Mouse (Mus musculus) erythroblast, embryonic 14.5 days (primary cell): ENCODE results near the gene Nedd4. TPM values are rescaled to one million over a fixed set of nuclear protein-coding genes. Genes with fewer than 3 reads are reported as not detected.

Source experiments
- H3K27me3 ChIP-seq: 2 replicates; pipeline ENCODE4 v1.6.1; 2012; ENCODE audit warnings: inconsistent platforms; ENCODE audit not compliant: control insufficient read depth
- H3K36me3 ChIP-seq: 2 replicates; pipeline ENCODE4 v1.6.1; 2012; ENCODE audit warnings: mild to moderate bottlenecking, inconsistent platforms; ENCODE audit not compliant: control insufficient read depth
- H3K4me1 ChIP-seq: 2 replicates; pipeline ENCODE4 v1.6.1; 2012; ENCODE audit warnings: inconsistent platforms; ENCODE audit not compliant: control insufficient read depth
- H3K4me3 ChIP-seq: replicated peaks from 2 replicates; pipeline ENCODE3; 2012; ENCODE audit warnings: moderate library complexity, mild to moderate bottlenecking, inconsistent platforms
- H3K9me3 ChIP-seq: 2 replicates; pipeline ENCODE4 v1.6.1; 2012; ENCODE audit warnings: low read length, inconsistent platforms, mixed read lengths; ENCODE audit not compliant: control insufficient read depth
- GATA1 ChIP-seq: IDR thresholded peaks from 2 replicates; pipeline ENCODE4 v1.6.1; 2012; ENCODE audit warnings: low read length, inconsistent platforms, mixed read lengths
- TAL1 ChIP-seq: IDR thresholded peaks from 3 replicates; pipeline ENCODE4 v1.6.1; 2012; ENCODE audit warnings: low read length, inconsistent platforms, mixed read lengths
- polyA plus RNA-seq: library from polyadenylated mRNA; stranded (reverse); fragments of >175 nt; gene quantifications from 2 replicates; pipeline ENCODE4 v1.2.3, GENCODE M21; 2012

Gene Nedd4
- polyA plus RNA-seq, 1 experiment = 1.8 TPM

DNA sequence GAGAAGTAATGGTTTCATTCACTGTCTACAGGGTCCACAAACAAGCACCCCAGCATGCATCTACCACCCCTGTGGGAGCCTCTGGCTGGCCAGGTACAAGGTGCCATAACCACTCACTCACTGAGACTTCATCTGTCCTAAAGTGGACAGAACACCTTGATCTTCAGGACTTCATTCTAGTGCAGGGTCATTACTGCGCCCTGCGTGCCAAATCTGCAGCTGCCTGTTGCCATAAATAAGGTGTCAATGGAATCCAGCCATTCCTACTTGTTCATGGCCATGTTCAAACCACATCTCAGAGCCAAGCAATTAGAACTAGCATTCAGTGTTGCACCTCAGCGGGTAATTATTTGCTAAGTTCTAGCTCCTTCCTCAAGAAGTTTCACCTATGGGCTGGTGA is 60.5 kb downstream of the Nedd4 start:
- no peak overlapping the region for H3K4me3 ChIP-seq
- TF ChIP-seq TAL1 = no peak
- TF ChIP-seq GATA1 = no peak
- H3K36me3 ChIP-seq = peaks cover 100% of the 10 kb centered on the region
- H3K9me3 ChIP-seq = no peaks in the 10 kb centered on the region
- H3K4me1 ChIP-seq = no peaks in the 10 kb centered on the region
- no peaks in the 10 kb centered on the region for H3K27me3 ChIP-seq

DNA sequence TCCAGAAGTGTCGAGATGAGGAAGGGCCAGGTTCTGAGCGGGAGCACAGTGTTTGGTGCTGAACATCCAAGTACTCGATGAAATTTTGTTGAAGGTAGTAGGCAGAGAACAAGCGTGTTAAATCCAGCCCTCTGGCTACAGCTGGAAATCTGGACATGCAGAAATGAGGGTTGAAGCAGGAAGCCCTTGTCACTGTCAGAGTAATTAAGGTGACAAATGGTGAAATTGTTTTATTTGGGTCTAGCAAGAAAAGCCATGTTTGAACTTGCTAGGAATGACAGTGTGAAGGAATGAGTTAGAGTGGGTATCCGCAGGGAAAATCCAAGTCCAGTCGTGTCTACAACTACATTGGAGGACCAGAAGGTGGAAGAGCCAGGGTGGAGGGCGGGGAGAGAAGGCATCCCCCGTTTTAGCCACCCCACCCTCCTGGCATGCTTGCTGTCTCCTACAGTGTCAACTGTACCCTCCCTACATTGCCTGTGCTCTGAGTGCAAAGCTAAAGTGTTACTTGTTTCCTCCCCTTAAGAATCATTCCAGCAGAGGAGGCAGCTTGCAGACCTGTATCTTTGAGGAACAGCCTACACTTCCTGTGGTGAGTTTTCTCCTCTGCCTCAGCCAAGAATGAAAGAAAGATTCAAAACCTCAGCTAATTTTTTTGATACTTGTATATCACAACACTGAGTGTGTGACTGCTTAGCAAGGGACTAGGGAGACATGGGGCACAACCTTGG is 62.5 kb downstream of the Nedd4 start:
- Histone ChIP-seq H3K36me3 (peaks cover 96% of the 10 kb centered on the region), H3K4me3 (no peak overlapping the region), H3K27me3 (no peaks in the 10 kb centered on the region), H3K4me1 (no peaks in the 10 kb centered on the region), H3K9me3 (no peaks in the 10 kb centered on the region)
- TF ChIP-seq GATA1 = no peak
- TF ChIP-seq TAL1 = no peak

DNA sequence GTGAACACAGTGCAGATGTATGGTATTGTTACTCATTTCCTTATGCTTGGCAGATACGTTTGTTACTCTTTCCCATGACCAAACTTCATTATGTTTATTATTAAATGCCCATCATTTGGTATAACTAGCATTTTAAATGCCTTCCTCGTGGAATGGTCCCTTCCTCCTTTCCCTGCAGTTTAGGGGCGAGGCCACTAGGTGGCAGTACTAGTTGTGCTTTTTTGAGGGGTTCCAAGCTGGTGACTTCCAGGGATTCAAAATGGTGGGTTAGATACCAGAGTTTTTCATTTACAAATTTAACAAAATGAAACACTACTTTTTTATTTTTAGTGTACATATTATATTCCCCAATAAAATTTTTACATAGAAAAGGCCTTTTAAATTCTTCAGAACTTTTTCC is 71.8 kb downstream of the Nedd4 start:
- Histone ChIP-seq H3K4me3 (no peak overlapping the region), H3K27me3 (no peaks in the 10 kb centered on the region)
- TF ChIP-seq TAL1 (no peak), GATA1 (no peak)

DNA sequence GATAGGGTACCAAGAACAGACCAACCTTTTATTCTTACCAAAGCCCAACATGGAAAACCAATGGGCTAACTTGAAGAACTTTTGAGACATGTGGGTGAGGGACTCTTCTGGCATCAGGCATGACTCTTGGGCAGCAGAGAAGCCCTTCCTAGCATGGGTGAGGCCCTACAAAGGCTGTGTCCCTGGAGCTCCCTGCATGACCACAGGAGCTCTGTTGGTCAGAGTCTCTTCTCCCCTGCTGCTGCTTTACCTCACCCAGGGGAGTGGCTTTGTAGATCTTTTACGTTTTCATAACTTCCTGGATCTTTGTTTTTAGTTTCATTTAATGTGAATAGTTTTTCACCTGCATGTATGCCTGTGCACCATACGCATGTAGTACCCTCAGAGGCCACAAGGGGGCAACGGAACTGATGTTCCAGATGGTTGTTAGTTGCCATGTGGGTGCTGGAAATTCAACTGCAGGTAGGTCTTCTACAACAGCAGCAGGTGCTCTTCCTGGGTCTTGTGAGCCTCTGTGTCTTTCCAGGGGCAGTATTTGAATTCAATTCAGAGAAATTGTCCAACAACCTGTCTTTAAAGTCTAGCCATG is 73.8 kb downstream of the Nedd4 start:
- Histone ChIP-seq H3K9me3 (no peaks in the 10 kb centered on the region), H3K36me3 (peaks cover 95% of the 10 kb centered on the region), H3K4me3 (no peak overlapping the region), H3K4me1 (no peaks in the 10 kb centered on the region), H3K27me3 (no peaks in the 10 kb centered on the region)
- TF ChIP-seq TAL1 (no peak), GATA1 (no peak)

More for the DNA sequence above, 71.8 kb downstream of the Nedd4 start:
- Histone ChIP-seq H3K4me1 (no peaks in the 10 kb centered on the region), H3K9me3 (no peaks in the 10 kb centered on the region), H3K36me3 (peaks cover 92% of the 10 kb centered on the region)

DNA sequence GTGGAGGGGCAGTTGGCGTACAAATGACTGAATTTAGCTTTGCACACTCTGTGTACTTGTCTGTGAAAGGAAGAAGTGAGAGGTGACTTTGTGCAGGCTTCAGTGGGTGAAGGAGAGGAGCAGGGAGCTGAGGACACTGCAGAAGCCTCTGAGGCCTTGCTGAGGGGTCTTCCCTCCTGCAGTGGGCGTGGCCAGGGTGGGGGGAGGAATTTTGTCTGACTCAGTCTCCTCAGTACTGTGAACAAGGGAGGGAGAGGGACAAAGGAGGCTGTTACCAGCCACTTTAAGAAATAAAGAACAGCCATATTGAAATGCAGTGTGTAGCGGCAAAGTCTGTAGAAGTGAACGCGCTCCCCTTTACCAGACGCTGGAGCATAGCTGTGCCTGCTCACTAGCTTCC is 79.1 kb downstream of the Nedd4 start:
- no peaks in the 10 kb centered on the region for H3K27me3 ChIP-seq
- H3K4me3 ChIP-seq = no peak overlapping the region
- TF ChIP-seq GATA1 (no peak), TAL1 (no peak)
- peaks cover 99% of the 10 kb centered on the region for H3K36me3 ChIP-seq
- H3K9me3 ChIP-seq = no peaks in the 10 kb centered on the region
- H3K4me1 ChIP-seq = no peaks in the 10 kb centered on the region

DNA sequence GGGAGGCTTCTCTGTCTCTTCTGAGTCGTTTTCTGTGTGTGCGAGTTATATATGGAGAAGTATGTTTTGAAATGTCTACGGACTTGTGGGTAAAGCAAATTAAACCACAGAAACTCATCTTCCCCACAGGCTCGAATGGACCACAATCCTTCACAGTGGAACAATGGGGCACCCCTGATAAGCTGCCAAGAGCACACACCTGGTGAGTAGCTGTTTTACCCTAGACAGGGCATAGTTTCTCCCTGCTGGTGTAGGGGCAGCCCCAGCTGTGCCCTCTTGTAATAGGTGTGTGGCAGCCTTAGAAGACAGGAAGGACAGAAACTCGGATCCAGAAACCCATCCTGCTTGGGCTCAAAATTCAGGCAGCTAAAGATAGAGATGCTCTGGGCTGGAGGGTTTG is 84.1 kb downstream of the Nedd4 start:
- Histone ChIP-seq H3K4me3 (no peak overlapping the region), H3K27me3 (no peaks in the 10 kb centered on the region), H3K9me3 (no peaks in the 10 kb centered on the region), H3K4me1 (no peaks in the 10 kb centered on the region), H3K36me3 (peaks cover 81% of the 10 kb centered on the region)
- TF ChIP-seq GATA1 (no peak), TAL1 (no peak)

DNA sequence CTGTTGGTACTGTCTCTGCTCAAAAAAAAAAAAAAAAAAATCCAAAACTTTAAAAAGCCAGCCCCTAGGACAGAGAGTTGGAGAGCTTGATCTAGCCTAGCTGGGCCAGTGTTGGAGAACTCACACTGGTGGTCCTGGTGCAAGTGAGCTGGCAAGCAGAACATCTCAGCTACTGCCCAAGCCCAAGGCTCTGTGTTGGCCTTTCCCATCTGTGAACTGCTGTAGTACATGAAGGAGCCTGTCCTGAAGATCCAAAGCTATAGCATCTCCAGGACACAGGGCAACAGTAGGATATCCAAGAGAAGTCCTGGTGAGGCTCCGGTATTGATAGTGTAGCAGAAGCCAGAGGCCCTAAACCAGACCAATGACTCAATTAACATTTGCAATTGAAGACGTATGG is 88.1 kb downstream of the Nedd4 start:
- Histone ChIP-seq H3K4me3 (no peak overlapping the region), H3K9me3 (no peaks in the 10 kb centered on the region), H3K4me1 (no peaks in the 10 kb centered on the region), H3K27me3 (no peaks in the 10 kb centered on the region), H3K36me3 (peaks cover 41% of the 10 kb centered on the region)
- TF ChIP-seq TAL1 (no peak), GATA1 (no peak)

DNA sequence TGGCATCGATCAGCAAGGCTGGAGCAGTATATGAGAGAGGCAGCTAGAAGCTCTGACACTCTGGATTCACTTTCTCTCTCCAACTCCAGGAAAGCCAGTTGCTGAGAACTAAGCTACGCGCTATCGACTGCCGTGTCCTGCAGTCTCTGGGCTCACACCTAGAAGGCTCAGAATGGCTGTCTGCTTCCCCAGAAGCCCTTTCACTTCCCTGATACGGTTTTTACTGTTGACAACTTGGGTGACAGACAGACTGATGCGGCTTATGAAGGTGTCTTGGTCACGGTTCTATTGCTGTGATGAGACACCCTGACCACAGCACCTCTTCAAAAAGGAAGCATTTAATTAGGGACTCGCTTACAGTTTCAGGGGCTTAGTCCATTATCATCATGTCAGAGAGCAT is 90.5 kb downstream of the Nedd4 start:
- TF ChIP-seq TAL1 (no peak), GATA1 (no peak)
- no peak overlapping the region for H3K4me3 ChIP-seq
- H3K27me3 ChIP-seq = no peaks in the 10 kb centered on the region
- H3K9me3 ChIP-seq = no peaks in the 10 kb centered on the region
- no peaks in the 10 kb centered on the region for H3K4me1 ChIP-seq
- peaks cover 17% of the 10 kb centered on the region for H3K36me3 ChIP-seq

DNA sequence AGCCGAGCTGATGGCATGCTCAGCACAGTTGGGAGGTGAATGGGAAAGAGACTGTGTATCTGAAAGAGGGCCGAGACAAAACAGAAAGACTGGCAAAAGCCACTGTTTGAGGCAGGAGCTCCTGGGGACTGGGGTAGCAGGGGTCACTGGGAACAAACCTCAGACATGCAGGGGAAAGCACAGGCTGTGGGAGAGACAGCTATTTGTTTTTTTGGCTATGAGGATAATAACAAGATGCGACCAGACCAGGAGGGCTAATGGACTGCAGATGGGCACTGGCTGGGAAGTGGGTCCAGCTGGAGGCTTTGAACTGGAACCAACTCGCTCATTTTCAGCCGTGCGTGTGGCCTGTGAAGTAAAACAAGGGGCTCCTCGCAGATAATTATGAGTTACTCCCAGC is 91.6 kb downstream of the Nedd4 start:
- H3K4me3 ChIP-seq = no peak overlapping the region
- H3K4me1 ChIP-seq = no peaks in the 10 kb centered on the region
- no peaks in the 10 kb centered on the region for H3K9me3 ChIP-seq
- H3K36me3 ChIP-seq = peaks cover 6% of the 10 kb centered on the region
- TF ChIP-seq GATA1 (no peak), TAL1 (no peak)
- no peaks in the 10 kb centered on the region for H3K27me3 ChIP-seq
